Mouse (Mus musculus): ENCODE results near the gene Stat4.
"Not testable (repeated sequence)": the region's sequence is repeated elsewhere in the genome, so short reads cannot be mapped to it uniquely, and the experiment has no call there.

The Stat4 gene

DNA sequence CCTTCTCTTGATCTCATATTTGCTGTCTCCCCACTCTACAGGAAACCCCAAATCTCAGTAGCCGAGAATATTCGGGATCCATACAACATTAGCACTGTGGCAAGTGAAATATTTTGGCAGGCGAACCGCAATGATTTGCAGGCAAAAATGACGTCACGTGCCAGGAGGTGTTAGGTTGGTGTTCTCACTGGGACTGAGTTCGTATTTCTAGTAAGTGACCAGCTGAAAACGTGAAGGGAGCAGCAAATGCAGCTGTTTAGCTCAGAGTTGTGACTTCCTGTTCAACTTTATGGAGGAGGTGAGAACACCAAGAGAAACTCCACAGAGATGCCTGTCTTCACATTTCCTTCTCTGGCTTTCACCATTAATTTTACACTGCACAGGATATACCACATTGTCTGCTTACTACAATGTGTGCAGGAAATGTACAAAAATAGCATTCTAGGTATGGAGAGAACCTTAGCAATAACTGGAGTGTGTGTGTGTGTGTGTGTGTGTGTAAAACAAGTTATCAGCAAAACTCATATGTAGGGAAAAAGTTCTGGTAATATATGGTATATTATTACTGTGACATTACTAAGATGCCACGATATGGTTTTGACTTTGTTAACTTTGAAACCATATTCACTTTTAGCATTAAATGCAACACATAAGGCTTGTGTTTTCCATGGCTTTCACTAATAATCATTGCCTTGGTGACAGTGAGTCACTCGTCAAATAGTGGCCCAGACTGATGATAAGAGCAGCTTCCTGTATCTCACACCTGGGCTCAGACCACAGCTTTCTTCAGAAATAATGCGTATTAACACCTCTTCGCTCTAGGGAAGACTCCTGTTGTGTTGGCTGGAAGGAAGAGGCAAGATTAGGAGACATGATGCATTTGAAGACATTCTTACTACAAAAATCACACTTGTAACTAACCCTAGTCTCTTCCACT lies 48.1 kb downstream of the Stat4 start:
- no peak for DNase-seq

DNA sequence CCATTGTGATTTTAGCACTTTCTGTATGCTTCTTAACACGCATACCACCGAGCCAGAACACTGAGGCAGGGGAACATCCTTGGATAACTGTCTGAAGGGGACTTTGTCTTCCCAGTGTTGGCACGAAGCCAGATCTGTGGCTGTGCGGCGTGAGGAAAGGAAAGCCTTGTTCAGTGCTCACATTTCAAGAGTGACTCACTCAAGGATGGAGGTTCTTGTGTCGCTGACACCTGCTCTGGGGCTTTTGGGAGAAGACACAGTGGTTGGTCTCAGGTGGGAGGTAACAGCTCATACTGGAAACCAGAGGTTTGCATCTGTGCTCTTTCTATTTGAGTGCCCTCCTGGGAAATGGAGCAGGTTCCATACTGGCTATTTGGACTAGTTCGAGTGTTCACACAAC lies 52.2 kb downstream of the Stat4 start:
- no peak for DNase-seq

DNA sequence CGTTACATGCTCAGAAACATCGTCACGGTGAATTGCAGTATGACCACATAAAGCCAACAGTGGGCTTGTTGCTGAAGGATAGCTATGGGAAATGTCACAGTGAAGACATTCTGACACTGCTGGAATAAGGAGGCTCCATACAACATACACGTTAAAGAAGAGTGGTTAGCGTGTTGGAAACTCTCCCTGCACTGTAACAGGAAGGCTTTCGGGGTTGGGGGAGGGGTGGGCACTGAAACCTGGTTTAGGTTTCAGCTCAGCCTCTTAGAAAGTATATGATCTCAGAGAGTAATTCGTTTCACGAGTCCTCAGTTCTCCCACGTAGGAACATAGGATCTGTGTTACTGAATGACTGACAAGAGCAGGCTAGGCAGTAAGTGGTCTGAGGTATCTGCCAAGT lies 52.7 kb downstream of the Stat4 start:
- no peak for DNase-seq

DNA sequence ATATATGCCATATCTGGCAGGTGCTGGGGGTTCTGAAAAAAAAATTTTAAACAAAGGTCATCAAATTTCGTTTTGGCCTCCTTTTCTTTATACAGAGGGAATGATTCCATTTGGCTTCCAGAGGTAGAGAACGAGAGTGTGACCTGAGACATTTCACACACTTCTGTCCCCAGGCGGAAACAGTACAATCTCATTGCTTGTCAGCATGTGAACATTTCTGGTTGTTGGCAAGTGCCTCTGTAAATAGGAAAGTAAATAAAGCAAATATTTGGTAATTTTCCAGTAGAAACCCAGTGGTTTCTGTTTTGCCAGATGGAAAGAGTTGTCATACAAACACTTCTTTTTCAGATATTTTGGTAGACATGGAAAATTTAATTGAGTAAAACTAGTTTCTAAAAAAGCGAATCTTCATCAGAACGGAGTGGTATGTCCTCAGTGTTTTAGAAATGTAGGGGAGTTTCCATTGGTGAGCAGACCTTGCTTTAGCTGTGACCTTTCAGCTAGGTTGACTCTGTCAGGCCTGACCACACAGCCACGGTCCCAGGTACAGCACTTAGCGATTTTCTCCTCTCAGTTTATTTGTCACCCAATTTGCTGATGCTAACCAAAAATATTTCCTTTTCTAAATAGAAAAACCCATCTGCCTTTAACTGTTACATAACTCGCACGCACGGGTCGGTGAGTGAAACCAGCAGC lies 53.6 kb downstream of the Stat4 start:
- no peak for DNase-seq

DNA sequence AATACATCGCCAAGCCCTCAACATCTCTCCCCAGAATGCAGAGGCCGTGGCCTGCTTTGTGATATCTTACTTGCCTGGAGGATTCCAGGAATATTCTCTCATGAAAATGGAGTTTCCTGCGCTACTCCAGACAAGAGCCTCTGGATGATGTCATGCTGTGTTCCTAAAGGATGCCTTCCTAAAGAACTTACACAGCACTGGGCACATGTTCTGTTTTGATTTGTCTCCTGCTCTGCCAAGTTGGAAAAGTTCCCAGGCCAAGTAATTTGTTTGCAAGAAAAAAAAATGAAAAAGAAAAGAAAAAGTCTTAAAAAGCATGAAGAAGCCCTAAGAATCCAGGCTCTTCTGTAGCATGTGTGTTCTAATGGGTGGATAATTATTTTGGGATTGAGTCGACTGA lies 56.2 kb downstream of the Stat4 start:
- DNase-seq: no peak

DNA sequence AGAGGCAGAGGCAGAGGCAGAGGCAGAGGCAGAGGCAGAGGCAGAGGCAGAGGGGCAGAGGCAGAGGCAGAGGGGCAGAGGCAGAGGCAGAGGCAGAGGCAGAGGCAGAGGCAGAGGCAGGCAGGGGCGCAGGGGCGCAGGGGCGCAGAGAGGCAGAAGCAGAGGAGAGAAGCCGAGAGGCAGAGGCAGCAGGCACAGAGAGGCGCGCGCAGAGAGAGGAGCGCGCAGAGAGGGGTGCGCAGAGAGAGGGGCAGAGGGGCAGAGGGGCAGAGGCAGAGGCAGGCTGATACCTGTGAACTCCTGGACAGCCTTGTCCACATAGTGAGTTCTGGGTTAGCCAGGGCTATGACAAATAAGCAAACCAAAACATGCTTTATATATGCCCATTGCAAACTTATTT lies 59.9 kb downstream of the Stat4 start:
- DNase-seq: not testable (repeated sequence)

DNA sequence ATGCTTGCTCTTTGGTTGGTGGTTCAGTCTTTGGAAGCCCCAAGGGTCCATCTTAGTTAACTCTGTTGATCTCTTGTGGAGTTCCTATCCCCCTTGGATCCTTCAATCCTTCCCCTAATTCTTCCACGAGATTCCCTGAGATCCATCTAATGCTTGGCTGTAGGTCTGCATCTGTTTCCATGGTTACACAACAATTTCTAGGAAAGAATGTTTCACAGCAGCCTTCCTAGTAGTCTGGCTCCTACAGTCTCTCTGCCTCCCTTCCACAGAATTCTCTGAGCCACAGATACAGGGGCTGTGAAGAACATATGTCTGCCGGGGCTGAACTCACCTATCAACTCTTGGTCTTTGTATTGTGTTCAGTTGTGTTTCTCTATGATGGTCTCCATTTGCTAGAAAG lies 61.8 kb downstream of the Stat4 start:
- DNase-seq: no peak

DNA sequence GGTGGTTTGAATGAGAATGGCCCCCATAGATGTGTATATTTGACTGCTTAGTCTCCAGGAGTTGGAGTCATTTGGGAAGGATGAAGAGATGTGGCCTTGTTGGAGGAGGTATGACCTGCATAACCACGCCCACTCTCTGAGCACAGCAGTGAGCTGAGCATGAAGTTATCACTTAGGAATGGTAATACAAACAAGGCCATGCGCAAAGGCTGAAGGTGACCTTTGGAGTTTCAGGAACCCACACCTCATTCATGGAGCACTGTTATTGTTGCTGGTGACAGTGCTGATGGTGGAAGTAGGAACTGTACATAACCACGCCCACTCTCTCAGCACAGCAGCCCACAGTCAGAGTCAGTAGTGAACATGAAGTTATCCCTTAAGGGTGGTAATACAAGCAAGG lies 62.9 kb downstream of the Stat4 start:
- no peak for DNase-seq

DNA sequence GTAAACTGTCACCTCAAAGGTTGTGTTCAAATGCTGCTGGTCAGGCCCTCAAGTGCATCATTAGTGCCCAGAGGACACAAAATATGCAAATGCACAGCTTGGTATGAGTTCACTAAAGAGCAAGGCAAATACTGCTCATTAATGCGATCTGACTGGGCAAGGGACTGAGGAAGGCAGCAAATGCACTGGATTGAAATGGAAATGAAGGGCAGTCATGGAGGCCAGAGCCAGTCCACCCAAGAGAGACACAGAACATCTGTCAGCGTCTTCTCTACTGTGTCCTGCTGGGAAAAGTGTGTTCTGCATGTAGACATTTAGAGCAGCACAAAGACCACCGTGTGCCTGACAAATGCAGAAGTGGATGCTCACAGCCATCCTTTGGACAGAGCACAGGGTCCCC lies 64.6 kb downstream of the Stat4 start:
- DNase-seq: no peak

DNA sequence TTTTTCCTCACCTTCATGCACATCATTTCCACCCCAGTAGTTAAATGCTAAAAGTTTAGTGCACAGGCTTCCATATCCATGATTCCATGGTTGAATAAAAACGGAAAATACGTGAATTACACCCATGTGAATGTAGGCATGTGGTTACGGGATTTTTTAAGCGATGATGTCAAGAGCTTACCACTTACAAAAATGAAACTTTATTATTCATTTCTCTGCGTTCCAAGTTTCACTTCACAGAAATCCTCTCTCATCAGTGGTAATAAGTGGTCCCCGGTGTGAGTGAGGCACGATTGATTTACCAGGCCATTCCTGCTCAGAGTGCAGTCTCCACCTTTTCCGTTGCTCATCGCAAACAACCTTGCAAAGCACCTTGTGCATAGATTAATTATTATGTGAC lies 66.0 kb downstream of the Stat4 start:
- no peak for DNase-seq

DNA sequence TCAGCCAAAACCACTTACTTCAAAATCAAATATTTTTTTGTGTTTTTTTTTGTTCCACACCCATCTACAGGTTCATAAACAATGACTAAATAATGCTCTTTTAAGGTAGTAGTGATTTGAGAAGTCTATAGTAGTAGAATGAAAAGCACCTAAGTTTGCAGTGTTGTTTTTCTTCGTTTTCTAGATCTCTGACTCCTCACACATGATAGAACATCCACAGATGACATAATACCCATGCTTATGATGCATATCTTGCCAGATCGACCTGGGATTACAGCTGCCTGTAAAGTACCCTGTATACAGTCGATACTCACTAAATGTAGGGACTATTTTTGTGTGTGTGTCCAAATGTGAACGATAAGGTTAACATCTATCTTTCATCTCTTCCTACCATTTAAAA lies 69.0 kb downstream of the Stat4 start:
- DNase-seq: no peak

DNA sequence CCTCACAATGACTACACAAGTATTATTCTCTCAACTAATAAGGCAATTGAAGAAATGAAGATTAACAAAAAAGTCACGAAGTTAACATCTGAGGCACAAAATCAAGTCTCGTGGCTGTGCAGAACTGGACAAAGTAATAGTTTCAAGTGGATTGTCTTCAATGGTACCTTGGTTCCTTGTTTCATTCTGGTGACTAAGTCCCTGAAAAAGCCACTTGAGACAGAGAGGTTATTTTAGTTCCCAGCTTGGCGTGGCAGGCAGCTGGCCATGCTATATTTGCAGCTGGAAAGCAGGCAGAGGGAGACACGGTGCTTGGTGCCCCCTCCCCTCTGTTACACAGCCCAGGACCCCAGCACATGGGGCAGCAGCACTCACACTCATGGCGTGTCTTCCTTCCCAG lies 70.2 kb downstream of the Stat4 start:
- no peak for DNase-seq

DNA sequence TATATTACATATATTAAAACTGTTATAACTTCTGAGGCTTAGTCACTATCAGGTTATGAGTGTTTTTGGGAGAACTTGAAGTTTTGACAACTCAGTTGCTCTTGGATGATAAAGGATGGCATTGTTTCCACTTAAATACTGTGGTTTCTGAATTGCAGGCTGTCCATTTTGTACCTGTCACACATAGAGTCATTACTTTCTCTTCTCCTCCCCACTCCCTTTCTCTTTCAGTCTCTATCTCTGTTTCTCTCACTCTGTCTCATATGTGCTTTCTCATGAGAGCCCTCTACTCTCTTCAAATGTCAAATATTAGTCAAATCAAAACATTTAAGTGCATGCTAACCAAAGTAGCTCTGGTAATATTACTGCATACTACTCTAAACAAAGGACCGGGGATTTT lies 79.3 kb downstream of the Stat4 start:
- DNase-seq: no peak

DNA sequence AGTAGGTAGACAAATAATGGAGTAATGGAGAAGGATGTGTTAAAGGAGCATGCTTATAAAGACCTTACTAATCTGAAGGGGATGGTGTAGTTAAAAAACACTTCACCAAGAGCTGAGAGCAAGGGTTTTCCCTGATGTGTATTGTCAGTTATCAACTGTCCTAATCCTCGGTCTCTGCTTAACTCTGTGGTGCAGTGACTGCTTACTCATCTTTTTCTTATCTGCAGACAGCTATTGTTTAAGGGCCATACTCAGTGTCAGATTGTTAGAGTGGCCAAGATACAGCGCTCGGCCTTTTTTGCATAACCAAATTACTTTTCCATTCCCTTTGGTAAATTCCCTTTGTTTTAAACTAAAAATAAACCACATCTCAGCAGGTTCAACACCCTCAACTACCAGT lies 79.7 kb downstream of the Stat4 start:
- DNase-seq: no peak

DNA sequence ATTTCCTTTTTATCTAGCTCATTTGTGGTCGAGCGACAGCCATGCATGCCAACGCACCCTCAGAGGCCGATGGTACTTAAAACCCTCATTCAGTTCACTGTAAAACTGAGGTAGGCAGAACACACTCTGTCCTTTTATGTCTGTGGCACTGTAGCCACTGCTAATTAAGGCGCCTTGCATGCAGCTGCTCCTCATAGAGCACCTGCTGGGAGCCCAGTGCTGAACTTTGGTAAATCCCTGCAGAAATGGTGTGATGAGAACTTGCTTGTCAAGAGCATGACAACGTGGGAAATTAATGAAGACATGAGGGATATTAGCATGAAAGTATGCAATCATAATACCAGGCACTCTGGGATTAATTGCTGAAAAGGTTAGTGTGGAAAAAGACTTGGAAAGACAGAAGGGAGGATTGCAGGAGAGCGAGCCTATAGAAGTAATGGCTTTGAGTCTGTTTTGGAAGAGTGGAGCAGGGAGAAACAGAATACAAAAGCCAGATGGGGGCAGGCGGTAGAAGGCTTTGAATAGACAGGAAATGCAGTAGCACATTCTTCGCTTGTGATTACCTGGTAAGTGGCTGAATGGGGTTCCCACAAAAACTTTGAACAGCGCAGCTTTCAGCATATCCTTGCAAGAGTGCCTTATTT lies 92.9 kb downstream of the Stat4 start:
- DNase-seq: no peak

DNA sequence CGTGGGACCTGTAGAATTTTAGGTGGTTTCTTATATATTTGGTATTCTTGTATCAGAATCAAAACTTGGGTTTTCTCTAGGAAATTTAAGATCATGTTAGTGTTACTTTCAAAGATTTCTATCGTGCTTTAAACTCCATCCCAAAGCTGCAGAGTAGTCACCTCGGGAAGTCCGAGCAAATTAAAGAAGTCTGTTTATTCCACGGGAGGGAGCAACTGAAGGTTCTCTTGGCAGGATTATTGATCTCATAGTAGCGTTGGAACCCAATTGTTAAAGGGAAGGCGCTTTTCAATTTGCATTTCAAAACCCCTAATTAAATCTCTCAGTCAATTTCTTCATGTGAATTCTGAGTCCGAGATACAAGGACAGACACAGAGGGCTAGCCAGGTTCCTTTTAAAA lies 93.4 kb downstream of the Stat4 start:
- no peak for DNase-seq

DNA sequence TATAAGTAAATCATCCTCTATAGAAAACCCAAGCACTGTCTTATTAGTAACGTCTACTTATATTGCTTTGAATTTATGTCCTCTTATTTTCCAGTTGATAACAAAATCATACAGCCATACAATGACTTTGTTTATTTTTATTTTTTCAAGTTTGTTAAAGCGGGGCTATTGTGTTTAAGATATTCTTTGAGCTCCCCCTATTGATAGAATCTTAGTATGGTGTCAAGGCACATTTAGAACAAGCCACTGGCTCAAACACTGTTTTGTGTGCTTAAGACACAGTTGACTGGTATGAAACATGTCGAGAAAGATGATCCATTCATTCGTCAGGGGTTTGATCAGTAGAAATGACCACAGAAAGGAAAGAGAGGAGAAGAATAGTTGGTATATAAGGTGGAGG lies 99.3 kb downstream of the Stat4 start:
- DNase-seq: no peak

DNA sequence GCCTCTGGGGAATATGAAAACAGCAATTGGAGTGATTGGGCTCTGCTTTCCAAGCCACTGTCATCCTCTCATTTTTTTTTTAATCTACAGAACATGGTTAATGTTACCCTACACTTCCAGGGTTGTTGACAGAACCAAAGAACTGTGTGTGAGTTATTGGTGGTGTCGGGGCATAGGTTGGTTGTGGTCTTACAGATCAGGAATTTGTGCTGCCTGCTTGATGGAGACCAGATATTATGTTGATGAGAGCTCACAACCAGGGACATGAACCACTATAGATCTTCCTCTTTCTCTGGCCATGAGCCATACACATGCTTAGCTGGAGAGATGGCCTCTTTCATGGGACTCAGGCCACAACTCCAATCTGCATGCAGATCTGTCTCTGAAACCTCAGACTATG lies 100.2 kb downstream of the Stat4 start:
- DNase-seq: no peak

DNA sequence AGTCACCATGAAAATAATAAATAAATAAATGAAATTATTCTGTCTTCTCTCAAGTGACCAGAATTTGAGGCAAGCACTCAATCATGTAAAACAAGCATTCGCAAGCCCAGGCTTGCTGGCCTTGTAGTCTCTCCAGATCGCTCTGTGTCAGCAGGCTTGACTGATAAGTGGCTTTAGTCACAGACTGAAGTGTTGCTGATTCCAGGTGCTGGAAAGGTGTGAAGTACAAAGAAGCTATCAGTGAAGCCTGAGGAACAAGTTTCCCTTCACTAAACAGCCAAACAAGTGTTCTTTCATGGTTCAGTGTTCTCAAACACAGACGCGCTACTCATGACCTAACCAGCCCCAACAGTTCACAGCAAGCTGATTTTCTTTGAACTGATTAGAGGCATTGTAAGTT lies 101.7 kb downstream of the Stat4 start:
- DNase-seq: no peak

DNA sequence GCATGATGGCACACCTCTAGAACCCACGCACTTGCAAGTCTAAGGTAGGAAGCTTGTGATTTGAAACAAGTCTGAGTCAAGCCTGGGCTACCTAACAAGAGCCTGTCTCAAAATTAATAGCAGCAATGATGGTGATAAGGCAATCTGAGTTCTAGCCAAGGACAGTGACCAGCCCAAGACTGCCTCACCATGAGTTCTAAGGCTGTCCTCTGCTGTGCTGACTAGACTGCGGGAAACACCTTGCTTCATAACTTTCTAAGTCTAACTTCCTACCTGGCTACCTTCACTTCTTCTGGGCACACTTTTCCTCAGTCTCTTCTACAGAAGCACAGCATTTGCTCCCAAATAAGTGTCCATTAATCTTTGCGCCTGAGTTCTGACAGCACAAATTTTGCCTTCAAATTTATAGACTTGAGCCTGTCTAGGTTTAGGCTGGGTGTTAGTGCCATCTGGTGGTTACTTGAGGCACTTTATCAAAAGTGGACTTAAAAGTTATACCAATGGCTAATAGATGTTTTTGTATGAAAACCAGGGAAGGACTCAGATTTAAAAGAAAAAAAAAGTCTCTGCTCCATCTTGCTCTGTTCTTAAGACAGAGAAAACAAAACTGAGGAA lies 111.8 kb downstream of the Stat4 start:
- no peak for DNase-seq

DNA sequence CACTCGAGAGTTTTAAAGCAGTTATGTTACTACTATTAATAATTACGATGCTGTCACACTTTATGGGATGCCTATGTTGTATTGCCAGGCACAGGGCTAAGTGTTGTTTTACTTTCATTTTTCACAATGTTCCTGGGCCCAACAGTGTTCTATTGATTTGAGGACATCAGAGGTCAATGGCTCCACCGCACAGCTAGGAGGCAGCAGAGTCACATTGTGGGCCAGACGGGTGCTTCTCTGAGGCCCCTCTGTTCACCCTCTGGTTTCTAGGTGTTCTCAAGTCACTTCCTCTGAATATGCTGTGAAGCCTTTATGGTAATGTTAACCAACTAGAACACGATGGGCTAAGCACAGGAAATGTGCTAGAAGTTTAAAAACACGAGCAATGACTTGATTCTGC lies 113.5 kb downstream of the Stat4 start:
- no peak for DNase-seq

DNA sequence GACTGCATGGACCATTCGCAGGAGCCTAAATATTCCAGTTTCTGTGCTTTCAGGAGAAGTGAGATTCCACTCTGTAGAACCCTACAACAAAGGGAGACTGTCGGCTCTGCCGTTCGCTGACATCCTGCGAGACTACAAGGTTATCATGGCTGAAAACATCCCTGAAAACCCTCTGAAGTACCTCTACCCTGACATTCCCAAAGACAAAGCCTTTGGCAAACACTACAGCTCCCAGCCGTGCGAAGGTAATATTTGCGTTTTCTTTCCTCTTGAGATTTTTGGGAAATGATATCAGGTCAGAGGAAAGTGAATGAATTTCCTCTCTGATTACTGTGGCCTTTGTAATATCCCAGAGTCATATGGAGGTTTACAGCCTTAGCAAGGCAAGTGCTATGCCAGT lies 115.8 kb downstream of the Stat4 start:
- no peak for DNase-seq

DNA sequence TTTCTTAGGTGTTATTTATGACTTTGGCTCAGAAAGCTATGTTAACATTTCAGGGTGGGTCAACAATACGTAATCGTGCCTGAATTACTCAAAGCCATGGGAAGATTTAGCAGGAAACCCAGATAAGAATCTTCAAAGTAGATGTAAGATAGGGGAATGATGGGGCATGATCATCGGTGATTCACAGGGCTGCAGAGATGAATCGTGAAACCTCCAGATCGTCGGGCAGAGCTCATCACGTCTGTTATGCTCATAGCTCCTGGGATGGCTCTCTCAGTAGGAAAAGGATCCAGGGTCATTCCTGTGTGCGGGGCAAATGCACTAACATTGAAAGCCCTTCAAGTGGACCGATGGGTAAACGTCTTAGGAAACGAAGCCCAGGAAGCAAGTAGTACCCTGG lies 120.3 kb downstream of the Stat4 start:
- DNase-seq: no peak

DNA sequence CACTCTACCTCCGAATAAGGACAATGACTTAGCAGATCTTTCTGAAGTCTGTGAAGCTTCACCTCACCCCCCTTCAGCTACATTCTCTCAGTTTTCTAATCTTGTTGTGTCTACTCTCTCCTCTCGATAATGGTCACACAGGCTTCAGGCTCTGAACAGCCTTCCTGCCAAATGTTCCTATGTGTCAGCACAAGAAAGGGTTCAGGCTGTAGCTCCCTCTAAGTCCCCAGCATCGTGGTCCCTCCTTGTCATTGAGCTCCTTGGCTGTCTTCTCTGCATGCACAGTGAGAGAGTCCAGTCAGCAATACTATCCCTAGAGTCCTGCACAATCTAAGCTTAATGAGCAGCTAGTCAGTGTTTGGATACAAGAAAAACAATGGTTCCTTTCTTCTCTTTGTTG lies 124.3 kb downstream of the Stat4 start:
- no peak for DNase-seq
